Mouse (Mus musculus) spleen, adult 2 months (tissue): Measurements from ENCODE around the gene Olfr561.

ENCODE experiments used
- CTCF ChIP-seq: fragments of 200-500 bp; IDR thresholded peaks from 2 replicates; pipeline ENCODE4 v1.5.1; 2011; ENCODE audit warnings: mild to moderate bottlenecking, inconsistent platforms; ENCODE audit not compliant: insufficient read depth, insufficient read length, insufficient replicate concordance; ENCODE audit errors: extremely low read depth
- POLR2A ChIP-seq: fragments of 200-500 bp; IDR thresholded peaks from 2 replicates; pipeline ENCODE4 v1.6.1; 2011; ENCODE audit warnings: low read depth, low read length, inconsistent platforms

DNA sequence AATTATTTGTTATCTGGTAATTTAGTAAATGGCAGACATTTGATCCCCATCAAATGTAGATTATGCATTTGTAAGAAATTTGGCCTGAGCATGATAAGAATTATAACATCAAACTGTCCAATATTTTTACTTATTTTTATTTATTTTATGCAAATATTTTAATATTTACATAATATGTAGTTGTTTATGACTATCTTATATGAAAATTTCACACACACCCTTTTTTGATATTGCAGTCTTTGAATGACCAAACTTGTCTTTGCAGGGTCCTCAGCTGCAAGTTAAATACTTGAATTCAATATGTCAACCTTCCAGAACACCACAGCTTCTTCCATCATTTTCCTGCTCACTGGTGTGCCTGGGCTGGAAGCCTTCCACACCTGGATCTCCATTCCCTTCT, 32.2 kb downstream of the Olfr561 start, which contains the start of gene Olfr564:
- TF ChIP-seq CTCF (no peak), POLR2A (no peak)
